Mouse (Mus musculus) lung, adult 2 months (tissue): ENCODE measurements at regions not wholly inside any gene's neighbourhood (a gene's known extent, or its start where the extent isn't known, plus 50 kb on each side); places are given as distances from the start of the nearest gene placed in this dataset.

ENCODE experiments used
- DNase-seq: peaks from one replicate; pipeline ENCODE4 v3.0.0; 2022
- H3K4me1 ChIP-seq: fragments of 200-500 bp; 2 replicates; pipeline ENCODE4 v1.6.1; 2011; ENCODE audit warnings: low read length; ENCODE audit not compliant: control insufficient read depth, insufficient read depth
- H3K4me3 ChIP-seq: fragments of 200-500 bp; replicated peaks from 2 replicates; pipeline ENCODE3; 2011; ENCODE audit warnings: low read depth, mild to moderate bottlenecking, control low read depth, low read length; ENCODE audit errors: extremely low read depth
- CTCF ChIP-seq: fragments of 200-500 bp; IDR thresholded peaks from 2 replicates; pipeline ENCODE4 v1.5.1; 2011; ENCODE audit warnings: mild to moderate bottlenecking, low read length, control low read depth; ENCODE audit not compliant: insufficient read depth
- POLR2A ChIP-seq: fragments of 200-500 bp; IDR thresholded peaks from 2 replicates; pipeline ENCODE4 v1.6.1; 2011; ENCODE audit warnings: low read depth, mild to moderate bottlenecking, control low read depth, low read length, borderline replicate concordance; ENCODE audit errors: extremely low read depth
- WGBS: fragments of 180-500 bp; shearing (Covaris S2); methylation state at CpG from one replicate; pipeline ENCODE4 v1.1.7; 2018; 5-methylcytosine and 5-hydroxymethylcytosine counted together

DNA sequence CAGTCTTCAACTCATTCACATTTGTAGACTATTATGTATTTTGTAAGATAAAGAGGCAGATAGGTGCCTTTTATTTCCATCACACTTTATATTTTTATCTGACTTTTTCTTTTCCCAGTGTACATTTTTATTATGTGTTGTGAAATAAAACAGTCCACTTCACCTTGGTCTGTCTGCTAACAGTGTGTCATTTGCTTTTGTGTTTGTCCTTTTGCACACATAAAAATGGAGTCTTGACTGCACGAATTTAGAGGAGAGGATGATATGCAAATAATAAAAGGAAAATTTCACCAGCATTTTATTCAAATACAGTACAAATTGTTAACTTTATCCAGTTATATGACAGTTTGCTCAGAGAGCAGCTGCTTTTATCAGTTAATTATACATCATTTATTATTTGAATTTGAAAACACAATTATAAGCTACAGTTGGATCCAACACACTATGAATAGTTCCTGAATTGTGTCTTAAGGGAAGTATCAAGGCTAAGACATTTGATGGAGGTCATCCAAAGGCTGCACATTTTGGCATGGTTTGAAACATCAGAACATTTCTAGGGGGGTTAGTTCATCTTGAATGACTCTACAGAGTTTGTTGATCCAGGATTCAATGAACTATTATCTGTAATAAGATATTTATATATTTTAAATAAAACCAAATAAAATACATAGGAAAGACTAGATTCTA is 588.6 kb upstream of the Klf6 start:
- Histone ChIP-seq H3K4me3 (no peak overlapping the region), H3K4me1 (no peaks in the 10 kb centered on the region)
- WGBS: 56% methylated on average over 1 of the region's 1 CpGs
- TF ChIP-seq CTCF (no peak), POLR2A (no peak)
- DNase-seq: no peak

DNA sequence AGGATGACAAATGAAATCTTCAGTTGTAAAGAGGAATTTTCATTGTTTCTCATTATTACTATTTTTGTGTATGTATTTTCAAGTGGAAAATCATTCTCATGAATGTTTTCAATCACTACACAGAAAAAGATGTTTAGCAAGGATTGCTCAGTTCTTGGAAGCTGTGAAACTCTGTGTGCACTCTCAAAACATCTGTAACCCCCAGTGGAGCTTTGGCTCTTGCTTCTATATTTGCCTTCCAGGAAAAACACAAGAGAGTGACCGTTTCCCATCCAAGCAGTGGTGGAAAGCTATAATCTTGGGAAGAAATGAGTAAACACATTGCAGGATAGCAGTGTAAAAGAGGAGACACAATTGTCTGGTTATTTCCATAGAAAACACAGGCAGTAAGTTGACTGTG is 584.7 kb upstream of the Klf6 start:
- H3K4me3 ChIP-seq: no peak overlapping the region
- no peak for DNase-seq
- TF ChIP-seq POLR2A: no peak
- no peak for TF ChIP-seq CTCF
- H3K4me1 ChIP-seq: no peaks in the 10 kb centered on the region
- 50% methylated on average over 1 of the region's 1 CpGs for WGBS

DNA sequence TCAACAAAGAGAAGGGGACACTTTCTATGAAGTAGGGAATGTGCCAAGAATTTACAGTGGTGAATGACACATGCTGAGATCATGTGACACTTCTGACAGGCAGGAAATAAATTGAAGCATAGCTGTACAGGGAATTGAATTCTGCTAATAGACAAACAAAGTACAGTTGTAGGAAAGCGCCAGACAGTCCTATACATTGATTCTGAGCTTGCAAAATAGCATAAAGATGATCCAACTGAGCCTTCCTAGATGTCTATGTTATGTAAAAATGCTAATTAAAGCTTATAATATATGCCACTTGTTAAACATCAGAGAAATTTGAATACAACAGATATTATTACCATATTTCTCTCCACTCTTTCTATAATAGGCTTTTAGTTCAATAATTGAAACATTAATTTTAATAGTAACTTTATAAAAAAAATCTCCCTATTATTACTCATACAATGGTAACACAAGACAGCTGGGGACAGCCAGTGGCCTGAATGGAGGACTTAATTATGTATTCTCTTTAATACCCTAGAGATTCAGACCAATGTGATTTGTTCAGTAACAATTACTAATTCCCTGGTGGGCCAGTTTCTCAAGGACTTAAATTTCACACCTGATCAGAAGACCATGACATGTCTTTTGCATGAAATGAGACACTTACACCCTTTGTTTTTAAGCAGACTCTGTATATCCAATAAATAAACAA is 571.4 kb upstream of the Klf6 start:
- 84% methylated on average over 1 of the region's 1 CpGs for WGBS
- no peak for DNase-seq
- Histone ChIP-seq H3K4me1 (no peaks in the 10 kb centered on the region), H3K4me3 (no peak overlapping the region)
- no peak for TF ChIP-seq CTCF
- TF ChIP-seq POLR2A: no peak

DNA sequence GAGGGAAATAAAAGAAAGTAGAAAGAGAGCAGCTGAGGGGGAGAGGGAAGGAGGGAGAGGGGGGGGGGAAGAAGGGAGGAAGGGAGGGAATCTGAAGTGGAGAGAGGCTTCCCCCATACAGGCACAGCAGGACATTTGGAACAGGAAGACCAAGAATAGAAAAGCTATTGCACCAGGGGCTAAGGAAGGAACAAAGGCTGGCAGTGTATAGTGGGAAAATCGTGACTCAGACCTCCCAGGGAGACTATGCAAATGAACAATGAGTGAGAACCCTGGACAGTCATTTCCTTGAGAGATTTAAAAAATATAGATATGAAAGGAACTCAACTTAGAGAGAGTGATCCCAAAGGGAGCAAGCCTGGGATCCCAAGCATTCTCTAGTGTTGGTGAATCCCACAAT is 559.1 kb upstream of the Klf6 start:
- TF ChIP-seq CTCF: no peak
- TF ChIP-seq POLR2A: no peak
- DNase-seq: no peak
- peaks cover 2% of the 10 kb centered on the region; the same call in 1 of the 2 replicates for H3K4me1 ChIP-seq
- WGBS: 17% methylated on average over 1 of the region's 1 CpGs
- no peak overlapping the region for H3K4me3 ChIP-seq

DNA sequence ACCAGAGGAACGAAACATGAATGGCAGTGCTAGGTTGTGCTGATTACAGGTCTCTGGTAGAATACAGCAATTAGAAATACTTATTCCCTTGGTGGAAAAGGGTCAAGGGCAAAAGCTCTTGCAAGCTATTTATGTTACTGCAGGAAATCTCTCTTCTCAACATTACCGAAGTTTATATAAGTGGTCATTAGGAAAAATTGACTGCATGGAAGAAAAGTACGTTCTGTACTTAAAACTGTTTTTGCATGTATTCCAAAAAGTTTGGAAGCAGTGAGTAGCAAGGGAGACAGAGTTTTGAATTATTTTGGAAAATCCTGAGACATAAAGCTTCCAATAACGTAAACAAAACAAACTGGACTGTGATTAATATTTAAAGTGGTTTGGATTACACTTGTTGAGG is 554.6 kb upstream of the Klf6 start:
- TF ChIP-seq POLR2A: no peak
- no peak for TF ChIP-seq CTCF
- Histone ChIP-seq H3K4me3 (no peak overlapping the region), H3K4me1 (peaks cover 2% of the 10 kb centered on the region; the same call in 1 of the 2 replicates)
- DNase-seq: no peak
- 45% methylated on average over 4 of the region's 4 CpGs for WGBS

DNA sequence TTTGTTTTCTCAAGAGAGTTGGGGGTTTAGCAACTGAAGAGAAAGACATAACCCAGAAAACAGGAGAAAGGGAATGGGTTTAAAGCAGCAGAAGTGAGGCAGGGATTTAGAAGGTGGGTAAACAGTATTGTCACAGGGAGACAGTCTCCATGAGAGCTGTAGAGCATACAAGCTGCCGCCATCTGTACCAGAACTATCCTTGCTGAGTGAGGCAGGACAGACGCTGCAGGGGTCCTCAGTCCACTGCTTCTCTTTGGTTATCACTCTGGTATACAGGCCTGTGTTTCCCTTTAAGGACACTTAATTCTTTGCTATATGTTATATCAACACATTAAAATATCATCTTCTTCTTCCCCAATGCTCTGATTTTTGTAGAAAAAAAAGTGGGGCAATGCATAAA is 548.0 kb upstream of the Klf6 start:
- 66% methylated on average over 2 of the region's 2 CpGs for WGBS
- no peak for DNase-seq
- TF ChIP-seq POLR2A (no peak), CTCF (no peak)
- peaks cover 2% of the 10 kb centered on the region; the same call in 1 of the 2 replicates for H3K4me1 ChIP-seq
- H3K4me3 ChIP-seq: no peak overlapping the region

DNA sequence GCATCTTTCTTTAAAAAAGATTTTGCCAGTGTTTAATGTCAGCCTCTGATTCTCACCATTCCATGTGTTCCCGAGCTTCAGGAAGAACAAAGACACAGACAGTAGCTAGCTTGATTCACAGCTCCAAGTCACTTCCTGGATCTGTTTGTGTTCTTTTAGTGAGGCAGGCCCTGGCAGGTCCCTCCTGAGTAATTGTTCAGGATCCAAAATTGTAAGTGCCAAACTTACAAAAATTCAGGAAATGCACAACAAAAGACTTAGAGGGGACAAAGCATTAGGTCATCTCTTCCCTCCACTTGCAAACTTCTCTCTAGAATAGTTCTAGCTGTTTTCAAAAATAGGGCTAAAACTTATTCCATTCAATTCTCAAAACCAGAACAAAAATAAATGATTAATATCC is 546.3 kb upstream of the Klf6 start:
- no peak for DNase-seq
- TF ChIP-seq POLR2A: no peak
- no peak for TF ChIP-seq CTCF
- WGBS: 44% methylated on average over 1 of the region's 1 CpGs
- no peak overlapping the region for H3K4me3 ChIP-seq
- peaks cover 2% of the 10 kb centered on the region; the same call in 1 of the 2 replicates for H3K4me1 ChIP-seq

DNA sequence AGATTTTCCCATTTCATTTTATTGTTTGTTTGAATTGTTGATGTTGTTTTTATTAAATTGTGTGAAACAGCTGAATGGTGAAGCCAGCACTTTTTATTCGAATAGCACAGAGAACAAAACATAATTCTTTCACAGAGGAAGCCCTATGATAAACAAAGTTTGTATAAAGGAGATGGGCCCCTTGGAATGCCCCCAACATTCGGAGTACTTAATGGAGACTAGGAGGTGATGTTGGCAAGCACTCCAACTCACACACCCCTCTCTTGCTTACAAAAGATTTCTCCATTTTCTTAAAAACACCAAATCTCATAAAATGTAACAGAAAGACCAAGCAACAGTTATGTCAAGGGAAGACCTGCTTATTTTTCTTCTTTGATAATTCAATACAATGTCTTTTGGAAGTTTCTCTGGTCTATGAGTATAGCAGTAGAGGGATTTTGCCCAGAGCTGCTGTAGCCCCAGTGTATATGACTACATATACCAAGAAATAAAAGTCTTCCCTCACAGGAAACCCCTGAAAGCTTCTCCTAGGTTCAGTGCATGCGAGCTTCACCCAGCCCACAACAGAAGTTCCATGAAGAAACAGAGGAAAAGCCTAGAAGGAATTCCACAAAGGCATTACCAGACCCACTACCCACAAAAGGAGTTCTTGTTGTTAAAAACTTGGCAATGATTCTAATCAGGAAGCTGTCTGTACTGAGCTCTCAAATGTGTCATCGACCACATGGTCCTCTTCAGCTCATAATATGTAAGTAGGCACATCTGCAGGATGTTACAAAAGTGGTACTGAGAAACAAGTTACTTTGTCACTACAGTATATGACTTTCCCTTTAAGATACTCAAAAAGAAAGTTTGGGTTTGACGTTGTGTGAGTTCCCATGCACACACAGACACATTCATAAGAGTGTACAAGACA is 543.1 kb upstream of the Klf6 start:
- 51% methylated on average over 5 of the region's 5 CpGs for WGBS
- H3K4me3 ChIP-seq: no peak overlapping the region
- no peak for DNase-seq
- no peak for TF ChIP-seq POLR2A
- TF ChIP-seq CTCF: no peak
- H3K4me1 ChIP-seq: peaks cover 2% of the 10 kb centered on the region; the same call in 1 of the 2 replicates

DNA sequence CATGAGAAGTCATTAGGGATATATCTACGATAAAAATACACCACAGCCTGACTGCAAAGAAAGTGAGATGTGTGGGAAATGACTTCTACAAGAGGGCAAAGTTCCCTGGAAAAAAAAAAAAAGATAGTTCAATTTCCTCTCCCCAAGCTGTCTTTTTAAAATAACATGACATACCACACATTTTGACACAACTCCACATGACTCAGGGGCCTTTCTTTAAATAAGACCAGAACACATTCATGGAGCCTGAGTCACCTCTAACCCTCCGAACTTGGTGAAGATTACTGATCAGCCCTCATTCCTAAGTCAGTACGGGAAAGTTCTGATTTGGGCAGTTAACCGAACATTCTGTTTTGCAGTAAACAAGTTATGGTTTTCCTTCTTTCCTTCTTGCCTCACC is 515.6 kb upstream of the Klf6 start:
- H3K4me3 ChIP-seq: no peak overlapping the region
- no peak for DNase-seq
- TF ChIP-seq CTCF: no peak
- no peak for TF ChIP-seq POLR2A
- 54% methylated on average over 4 of the region's 4 CpGs for WGBS
- no peaks in the 10 kb centered on the region for H3K4me1 ChIP-seq
